Mouse (Mus musculus) MEL (cell line): ENCODE data around the gene Cdkn1a. TPM values are rescaled to one million over a fixed set of nuclear protein-coding genes. Genes with fewer than 3 reads are reported as not detected.

Source experiments
- DNase-seq: peaks from one replicate; pipeline ENCODE4 v3.0.0; 2011; ENCODE audit warnings: low read depth, low spot score
- H3K27ac ChIP-seq: 2 replicates; pipeline ENCODE4 v1.5.1; 2012; ENCODE audit warnings: low read depth, mild to moderate bottlenecking, control low read depth, low read length, moderate library complexity; ENCODE audit not compliant: control insufficient read depth
- H3K27me3 ChIP-seq, 2 experiments: fragments of 150-350 bp in 1 of 2; sonication (generic) in 1 of 2; 2 replicates each; pipeline ENCODE4 v1.6.1; 2012; ENCODE audit warnings: low read length in 2 of 2, mild to moderate bottlenecking in 2 of 2, improper control_type of control experiment in 1 of 2, moderate library complexity in 1 of 2; ENCODE audit not compliant: insufficient read depth in 2 of 2, control insufficient read depth in 1 of 2
- H3K36me3 ChIP-seq, 2 experiments: 2 replicates each; pipeline ENCODE4 v1.6.1; 2012 to 2014; ENCODE audit warnings: low read length in 2 of 2, improper control_type of control experiment in 1 of 2, inconsistent platforms in 1 of 2, mild to moderate bottlenecking in 1 of 2; ENCODE audit not compliant: insufficient read depth in 2 of 2, control insufficient read depth in 1 of 2
- H3K4me1 ChIP-seq, 2 experiments: fragments of 150-350 bp in 1 of 2; sonication (generic) in 1 of 2; 2 replicates each; pipeline ENCODE4 v1.6.1; 2012; ENCODE audit warnings: low read length in 2 of 2, improper control_type of control experiment in 1 of 2, mild to moderate bottlenecking in 1 of 2; ENCODE audit not compliant: insufficient read depth in 2 of 2, control insufficient read depth in 1 of 2
- H3K4me3 ChIP-seq, 2 experiments: fragments of 150-350 bp in 1 of 2; sonication (generic) in 1 of 2; 2 replicates each; pipeline ENCODE4 v1.5.1; 2012; ENCODE audit warnings: low read depth in 2 of 2, low read length in 2 of 2, mild to moderate bottlenecking in 2 of 2, moderate library complexity in 2 of 2, control low read depth in 1 of 2, improper control_type of control experiment in 1 of 2; ENCODE audit not compliant: control insufficient read depth in 1 of 2, insufficient read depth in 1 of 2
- H3K79me2 ChIP-seq: 2 replicates; pipeline ENCODE4 v1.6.1; 2012; ENCODE audit warnings: mild to moderate bottlenecking, low read length, moderate library complexity; ENCODE audit not compliant: control insufficient read depth, poor library complexity, insufficient read depth
- H3K9ac ChIP-seq: 2 replicates; pipeline ENCODE4 v1.6.1; 2012; ENCODE audit warnings: low read depth, mild to moderate bottlenecking, control low read depth, low read length, moderate library complexity; ENCODE audit not compliant: control insufficient read depth, poor library complexity, severe bottlenecking
- H3K9me3 ChIP-seq: fragments of 150-350 bp; sonication (generic); replicated peaks from 2 replicates; pipeline ENCODE4 v1.6.1; 2012; ENCODE audit warnings: mild to moderate bottlenecking, low read length, improper control_type of control experiment, moderate library complexity; ENCODE audit not compliant: insufficient read depth
- CHD2 ChIP-seq: IDR thresholded peaks from 2 replicates; pipeline ENCODE4 v1.6.1; 2011; ENCODE audit warnings: low read length, improper control_type of control experiment
- CTCF ChIP-seq, 3 experiments: IDR thresholded peaks in 2 of 3; conservative IDR thresholded peaks in 1 of 3; 2 replicates each; pipeline ENCODE4 v1.5.1; 2011 to 2012; ENCODE audit warnings: low read length in 3 of 3, low read depth in 2 of 3, mild to moderate bottlenecking in 2 of 3, improper control_type of control experiment in 1 of 3, inconsistent platforms in 1 of 3, mixed read lengths in 1 of 3, moderate library complexity in 1 of 3; ENCODE audit not compliant: control insufficient read depth in 1 of 3, insufficient read depth in 1 of 3, poor library complexity in 1 of 3, severe bottlenecking in 1 of 3
- ETS1 ChIP-seq: IDR thresholded peaks from 2 replicates; pipeline ENCODE4 v1.6.1; 2012; ENCODE audit warnings: low read depth, mild to moderate bottlenecking, inconsistent platforms, low read length, improper control_type of control experiment, moderate library complexity
- GABPA ChIP-seq: IDR thresholded peaks from 2 replicates; pipeline ENCODE4 v1.6.1; 2012; ENCODE audit warnings: low read depth, mild to moderate bottlenecking, inconsistent platforms, low read length, improper control_type of control experiment, moderate library complexity
- GATA1 ChIP-seq: IDR thresholded peaks from 2 replicates; pipeline ENCODE4 v1.6.1; 2011; ENCODE audit warnings: low read depth, low read length, improper control_type of control experiment
- MAX ChIP-seq: IDR thresholded peaks from 2 replicates; pipeline ENCODE4 v1.6.1; 2011; ENCODE audit warnings: low read length, improper control_type of control experiment
- MAZ ChIP-seq: IDR thresholded peaks from 2 replicates; pipeline ENCODE4 v1.6.1; 2012; ENCODE audit warnings: low read depth, mild to moderate bottlenecking, inconsistent platforms, low read length, improper control_type of control experiment
- MXI1 ChIP-seq: IDR thresholded peaks from 2 replicates; pipeline ENCODE4 v1.6.1; 2011; ENCODE audit warnings: mild to moderate bottlenecking, low read depth, low read length, improper control_type of control experiment
- MYC ChIP-seq: IDR thresholded peaks from 2 replicates; pipeline ENCODE4 v1.6.1; 2011; ENCODE audit warnings: low read depth, mild to moderate bottlenecking, low read length, improper control_type of control experiment, moderate library complexity
- NELFE ChIP-seq: IDR thresholded peaks from 2 replicates; pipeline ENCODE4 v1.6.1; 2011; ENCODE audit warnings: low read depth, low read length, improper control_type of control experiment
- NRF1 ChIP-seq: IDR thresholded peaks from 2 replicates; pipeline ENCODE4 v1.6.1; 2014; ENCODE audit warnings: low read depth, mild to moderate bottlenecking, inconsistent platforms, low read length, improper control_type of control experiment, moderate library complexity; ENCODE audit not compliant: poor library complexity, insufficient read depth, severe bottlenecking
- POLR2A ChIP-seq, 2 experiments: IDR thresholded peaks; 2 replicates each; pipeline ENCODE4 v1.6.1; 2011 to 2012; ENCODE audit warnings: low read length in 2 of 2, mild to moderate bottlenecking in 2 of 2, control low read depth in 1 of 2, improper control_type of control experiment in 1 of 2, low read depth in 1 of 2, moderate library complexity in 1 of 2; ENCODE audit not compliant: control insufficient read depth in 1 of 2, insufficient read depth in 1 of 2, poor library complexity in 1 of 2
- POLR2AphosphoS2 ChIP-seq: IDR thresholded peaks from 2 replicates; pipeline ENCODE4 v1.6.1; 2011; ENCODE audit warnings: low read length, improper control_type of control experiment
- POLR2AphosphoS5 ChIP-seq: IDR thresholded peaks from 2 replicates; pipeline ENCODE4 v1.6.1; 2012; ENCODE audit warnings: low read depth, borderline replicate concordance, mild to moderate bottlenecking, inconsistent platforms, low read length, moderate library complexity, mixed read lengths
- RAD21 ChIP-seq: IDR thresholded peaks from 2 replicates; pipeline ENCODE4 v1.6.1; 2011; ENCODE audit warnings: mild to moderate bottlenecking, low read depth, low read length, improper control_type of control experiment
- RCOR1 ChIP-seq: IDR thresholded peaks from 2 replicates; pipeline ENCODE4 v1.6.1; 2012; ENCODE audit warnings: low read depth, mild to moderate bottlenecking, inconsistent platforms, low read length, improper control_type of control experiment
- SIN3A ChIP-seq: IDR thresholded peaks from 2 replicates; pipeline ENCODE4 v1.6.1; 2012; ENCODE audit warnings: low read length, improper control_type of control experiment, inconsistent platforms
- SMC3 ChIP-seq: IDR thresholded peaks from 2 replicates; pipeline ENCODE4 v1.6.1; 2011; ENCODE audit warnings: low read depth, low read length, improper control_type of control experiment
- TBP ChIP-seq: IDR thresholded peaks from 2 replicates; pipeline ENCODE4 v1.8.0; 2011; ENCODE audit warnings: low read depth, low read length, improper control_type of control experiment
- UBTF ChIP-seq: IDR thresholded peaks from 2 replicates; pipeline ENCODE4 v1.6.1; 2012; ENCODE audit warnings: low read depth, mild to moderate bottlenecking, inconsistent platforms, low read length, improper control_type of control experiment, moderate library complexity, borderline replicate concordance; ENCODE audit not compliant: insufficient read depth
- USF2 ChIP-seq, 2 experiments: IDR thresholded peaks; 2 replicates each; pipeline ENCODE4 v1.6.1; 2011 to 2012; ENCODE audit warnings: improper control_type of control experiment in 2 of 2, low read length in 2 of 2, borderline replicate concordance in 1 of 2, inconsistent platforms in 1 of 2, low read depth in 1 of 2, mild to moderate bottlenecking in 1 of 2; ENCODE audit not compliant: insufficient read depth in 1 of 2
- ZMIZ1 ChIP-seq: IDR thresholded peaks from 2 replicates; pipeline ENCODE4 v1.6.1; 2012; ENCODE audit warnings: low read depth, mild to moderate bottlenecking, inconsistent platforms, low read length, improper control_type of control experiment, moderate library complexity
- polyA plus RNA-seq, 2 experiments: library from polyadenylated mRNA; stranded (reverse) in 1 of 2; unstranded in 1 of 2; fragments of >175 nt in 1 of 2; fragments of >200 nt in 1 of 2; gene quantifications; 2 replicates each; pipeline versions ENCODE4 v1.2.1 to v1.2.4; 2012; ENCODE audit warnings: low replicate concordance in 2 of 2, low read depth in 1 of 2; ENCODE audit not compliant: insufficient read length in 2 of 2, insufficient read depth in 1 of 2, missing spikeins in 1 of 2
- total RNA-seq: library from RNA; depleted of rRNA; stranded (reverse); fragments of 300-350 nt; gene quantifications from 2 replicates; pipeline ENCODE4 v1.2.3, GENCODE M21; 2012

The Cdkn1a gene
- total and polyA plus RNA-seq, 3 experiments: 2.0 to 21.0 TPM; not detected in 1

DNA sequence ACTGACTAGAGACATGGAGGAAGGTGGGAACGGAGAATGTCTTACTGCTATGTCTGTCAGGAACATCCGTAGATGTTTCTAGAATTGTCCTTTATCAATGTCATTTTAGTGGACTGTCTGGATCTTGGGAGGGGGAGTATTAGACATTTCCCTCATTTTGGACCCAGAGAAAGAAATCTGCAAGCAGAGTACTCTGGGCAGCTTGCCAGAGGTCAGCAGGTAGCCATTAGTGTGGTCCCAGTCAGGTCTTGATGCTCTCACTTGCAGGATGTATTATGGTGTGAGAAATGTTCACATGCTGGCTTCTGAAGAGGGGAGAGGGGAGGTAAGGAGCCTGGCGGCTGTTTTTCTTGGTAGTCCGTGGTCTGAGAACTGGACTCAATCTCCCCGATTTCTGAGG is 1.7 kb downstream of the Cdkn1a start:
- H3K4me1 ChIP-seq: peaks cover 0 to 6% of the 10 kb centered on the region in 2 experiments; a peak in 3 of 4 replicates
- peaks cover 11% of the 10 kb centered on the region for H3K79me2 ChIP-seq
- no peaks in the 10 kb centered on the region for H3K9me3 ChIP-seq
- H3K27me3 ChIP-seq: no peaks in the 10 kb centered on the region
- H3K27ac ChIP-seq: no peak overlapping the region
- H3K36me3 ChIP-seq: peaks cover 0 to 6% of the 10 kb centered on the region in 2 experiments; a peak in 2 of 4 replicates
- no peak for DNase-seq
- H3K9ac ChIP-seq: no peak overlapping the region
- no peak overlapping the region for H3K4me3 ChIP-seq
- TF ChIP-seq MAX (no peak), CHD2 (no peak), RAD21 (no peak), ETS1 (no peak), MXI1 (no peak), GABPA (no peak), USF2 (IDR thresholded peaks at IDR 0.05; ENCODE audit: borderline replicate concordance in 1 of 2, insufficient read depth in 1 of 2, low read depth in 1 of 2, low read length in 2 of 2) (no peak), GATA1 (no peak), CTCF (IDR thresholded peaks at IDR 0.05 in 2 of 3, conservative IDR thresholded peaks at IDR 0.05 in 1 of 3; ENCODE audit: control insufficient read depth in 1 of 3, insufficient read depth in 1 of 3, low read depth in 2 of 3, low read length in 3 of 3, poor library complexity in 1 of 3, severe bottlenecking in 1 of 3) (no peak), UBTF (no peak)

- TF ChIP-seq MXI1 (0 out of 2 replicates have a peak, but pooled peaks have one; percentile 8), POLR2AphosphoS5 (peak; percentile 93; the same call in 1 of the 2 replicates), NRF1 (no peak), POLR2AphosphoS2 (peak; percentile 95), CHD2 (peak; percentile 50), POLR2A (IDR thresholded peaks at IDR 0.05; ENCODE audit: control insufficient read depth in 1 of 2, insufficient read depth in 1 of 2, low read depth in 1 of 2, low read length in 2 of 2, poor library complexity in 1 of 2) (peak; percentile 96 to 99), SMC3 (0 out of 2 replicates have a peak, but pooled peaks have one; percentile 17), RCOR1 (0 out of 2 replicates have a peak, but pooled peaks have one; percentile 30), MAZ (peak; percentile 68; the same call in 1 of the 2 replicates), SIN3A (peak; percentile 10; the same call in 1 of the 2 replicates), GABPA (no peak), MAX (peak; percentile 33), ZMIZ1 (peak; percentile 98), NELFE (peak; percentile 95), ETS1 (peak; percentile 36; the same call in 1 of the 2 replicates), MYC (no peak), TBP (peak; percentile 96), GATA1 (no peak)
- Histone ChIP-seq H3K9ac (peak overlapping the region; percentile 79), H3K4me3 (peak overlapping the region; percentile 61 to 76), H3K4me1 (peaks cover 0 to 6% of the 10 kb centered on the region in 2 experiments; a peak in 3 of 4 replicates), H3K27me3 (no peaks in the 10 kb centered on the region), H3K79me2 (peaks cover 11% of the 10 kb centered on the region), H3K9me3 (no peaks in the 10 kb centered on the region), H3K36me3 (peaks cover 0 to 6% of the 10 kb centered on the region in 2 experiments; a peak in 2 of 4 replicates), H3K27ac (no peak overlapping the region)
- DNase-seq: peak; percentile 94
Measured at GRCm38 (mm10) chr17:29093110-29093952, 2.6 kb downstream of the Cdkn1a start.
